Mouse (Mus musculus): ENCODE measurements around the gene Gm10295.

Gm10295 gene

GRCm38 (mm10) chr7:71351364-71351763 is at the start of gene Gm10295:
Gene Gm10295 (minus strand): TSS chr7:71351485.
- in situ Hi-C loops (cut with MboI, MseI) = no loop called here

- in situ Hi-C loops (cut with MboI, MseI) = loop anchor here (25.0 kb wide), 1 partner anchor 1914 kb away; no protein-coding TSS in a partner anchor
Observed at GRCm38 (mm10) chr7:71401032-71401431, 49.7 kb upstream of the Gm10295 start.

GRCm38 (mm10) chr7:71399891-71400632 is 48.8 kb upstream of the Gm10295 start:
- in situ Hi-C loops (cut with MboI, MseI) = loop anchor here (10.0 to 25.0 kb wide), 2 partner anchors 465 to 1913 kb away; no protein-coding TSS in a partner anchor

- in situ Hi-C loops (cut with MboI, MseI) = loop anchor here (10.0 kb wide), 1 partner anchor 466 kb away; no protein-coding TSS in a partner anchor
Observed at GRCm38 (mm10) chr7:71398959-71399756, 47.9 kb upstream of the Gm10295 start.

GRCm38 (mm10) chr7:71398389-71398788 is 47.1 kb upstream of the Gm10295 start:
- in situ Hi-C loops (cut with MboI, MseI) = loop anchor here (10.0 kb wide), 1 partner anchor 466 kb away; no protein-coding TSS in a partner anchor

GRCm38 (mm10) chr7:71392795-71393341 is 41.6 kb upstream of the Gm10295 start:
- in situ Hi-C loops (cut with MboI, MseI) = loop anchor here (10.0 kb wide), 1 partner anchor 472 kb away; no protein-coding TSS in a partner anchor

GRCm38 (mm10) chr7:71391333-71391732 is 40.0 kb upstream of the Gm10295 start:
- in situ Hi-C loops (cut with MboI, MseI) = loop anchor here (10.0 kb wide), 1 partner anchor 473 kb away; no protein-coding TSS in a partner anchor

- in situ Hi-C loops (cut with MboI, MseI) = loop anchor here (10.0 kb wide), 1 partner anchor 475 kb away; no protein-coding TSS in a partner anchor
Observed at GRCm38 (mm10) chr7:71390291-71390690, 39.0 kb upstream of the Gm10295 start.

GRCm38 (mm10) chr7:71386050-71386449 is 34.8 kb upstream of the Gm10295 start:
- in situ Hi-C loops (cut with MboI, MseI) = loop anchor here (10.0 kb wide), 1 partner anchor 979 kb away; no protein-coding TSS in a partner anchor

GRCm38 (mm10) chr7:71384921-71385320 is 33.6 kb upstream of the Gm10295 start:
- in situ Hi-C loops (cut with MboI, MseI) = loop anchor here (10.0 kb wide), 1 partner anchor 980 kb away; no protein-coding TSS in a partner anchor

GRCm38 (mm10) chr7:71383341-71384130 is 32.3 kb upstream of the Gm10295 start:
- in situ Hi-C loops (cut with MboI, MseI) = loop anchor here (10.0 kb wide), 1 partner anchor 981 kb away; no protein-coding TSS in a partner anchor

- in situ Hi-C loops (cut with MboI, MseI) = loop anchor here (10.0 kb wide), 1 partner anchor 985 kb away; no protein-coding TSS in a partner anchor
Observed at GRCm38 (mm10) chr7:71379826-71380825, 28.8 kb upstream of the Gm10295 start.

- in situ Hi-C loops (cut with MboI, MseI) = no loop called here
Observed at GRCm38 (mm10) chr7:71378812-71379760, 27.8 kb upstream of the Gm10295 start.

- in situ Hi-C loops (cut with MboI, MseI) = no loop called here
Observed at GRCm38 (mm10) chr7:71377983-71378382, 26.7 kb upstream of the Gm10295 start.

- in situ Hi-C loops (cut with MboI, MseI) = no loop called here
Observed at GRCm38 (mm10) chr7:71374059-71374458, 22.8 kb upstream of the Gm10295 start.

GRCm38 (mm10) chr7:71371916-71372315 is 20.6 kb upstream of the Gm10295 start:
- in situ Hi-C loops (cut with MboI, MseI) = no loop called here

- in situ Hi-C loops (cut with MboI, MseI) = no loop called here
Observed at GRCm38 (mm10) chr7:71370746-71371145, 19.5 kb upstream of the Gm10295 start.

- in situ Hi-C loops (cut with MboI, MseI) = no loop called here
Observed at GRCm38 (mm10) chr7:71370128-71370527, 18.8 kb upstream of the Gm10295 start.
